Mouse (Mus musculus): ENCODE data around the gene Nsl1.

- no peak for TF ChIP-seq CTCF (IDR thresholded peaks at IDR 0.05; ENCODE audit: control insufficient read depth, insufficient read depth, insufficient replicate concordance, low read depth, low read length)
- TF ChIP-seq POLR2A (IDR thresholded peaks at IDR 0.05; ENCODE audit: control insufficient read depth, low read depth, low read length) = no peak
Measured at GRCm38 (mm10) chr1:191030182-191030581, 32.6 kb upstream of the Nsl1 start.
